Mouse (Mus musculus): ENCODE data around the gene Rgs2. TPM values are rescaled to one million over a fixed set of nuclear protein-coding genes. Genes with fewer than 3 reads are reported as not detected.

Gene Rgs2
- polyA plus RNA-seq, 1 experiment: 2.8 TPM

DNA sequence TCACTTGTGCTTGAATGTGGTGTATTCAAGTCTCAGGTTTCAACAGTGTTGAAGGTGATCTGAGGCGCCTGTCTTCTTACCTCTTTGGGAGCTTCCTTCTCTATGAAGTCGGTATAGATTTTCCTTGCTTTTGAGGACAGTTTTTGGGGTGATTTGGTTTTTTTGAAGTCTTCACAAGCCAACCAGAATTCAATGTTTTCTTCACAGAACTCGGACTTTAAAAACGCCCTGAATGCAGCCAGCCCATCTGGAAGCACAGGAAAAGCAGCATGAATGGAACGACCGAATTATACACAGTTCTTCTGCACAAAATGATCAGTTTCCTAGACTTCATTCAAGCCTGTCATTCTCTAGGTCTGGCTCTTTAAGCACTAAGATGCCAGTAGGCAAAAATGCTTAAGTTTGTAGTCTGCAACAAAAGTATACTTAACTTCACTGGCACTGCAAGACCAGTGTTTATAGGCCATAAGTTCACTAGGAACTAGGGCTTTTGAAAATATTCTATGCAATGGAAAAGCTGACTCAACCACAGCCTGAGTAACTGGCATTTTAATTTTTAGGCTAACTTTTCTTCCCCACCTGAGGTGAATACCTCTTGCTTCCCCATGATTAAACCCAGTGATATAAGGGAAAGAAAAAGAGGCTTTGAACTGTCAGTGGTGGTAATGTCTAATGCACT lies 1.8 kb downstream of the Rgs2 start:
- H3K4me1 ChIP-seq (ENCODE audit: control insufficient read depth, insufficient read depth, low read length): peaks cover 7% of the 10 kb centered on the region
- TF ChIP-seq POLR2A (IDR thresholded peaks at IDR 0.05; ENCODE audit: control insufficient read depth, low read depth, low read length) (no peak), CTCF (IDR thresholded peaks at IDR 0.05; ENCODE audit: control insufficient read depth, insufficient read depth, insufficient replicate concordance, low read depth, low read length) (no peak)
- H3K27ac ChIP-seq (ENCODE audit: control insufficient read depth, insufficient read depth, low read depth, low read length): no peak overlapping the region
- H3K4me3 ChIP-seq (ENCODE audit: control insufficient read depth, low read depth, low read length): no peak overlapping the region
- no peaks in the 10 kb centered on the region for H3K27me3 ChIP-seq (ENCODE audit: control insufficient read depth, insufficient read depth, low read length)
- no peaks in the 10 kb centered on the region for H3K36me3 ChIP-seq (ENCODE audit: control insufficient read depth, insufficient read depth, low read length)

DNA sequence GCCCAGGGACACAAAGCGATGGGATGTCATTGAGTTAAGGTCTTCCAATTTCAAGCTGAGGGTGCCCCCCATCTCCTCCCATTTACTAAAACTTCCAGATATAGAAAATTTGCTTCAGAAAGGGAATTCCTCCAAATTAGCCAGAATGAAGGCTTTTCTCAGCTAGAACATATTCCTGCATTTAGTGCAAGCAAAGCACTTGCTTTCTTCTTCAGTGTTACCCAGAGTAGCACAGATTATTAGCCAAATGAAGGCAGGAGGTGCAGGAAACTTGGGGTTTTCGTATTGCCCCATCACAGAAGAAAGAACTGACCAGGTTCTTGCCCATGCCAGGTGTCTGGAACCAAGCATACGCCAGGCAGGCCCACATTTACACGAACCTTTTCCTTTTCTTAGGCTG lies 3.7 kb downstream of the Rgs2 start:
- TF ChIP-seq POLR2A (IDR thresholded peaks at IDR 0.05; ENCODE audit: control insufficient read depth, low read depth, low read length) (no peak), CTCF (IDR thresholded peaks at IDR 0.05; ENCODE audit: control insufficient read depth, insufficient read depth, insufficient replicate concordance, low read depth, low read length) (no peak)
- no peak overlapping the region for H3K27ac ChIP-seq (ENCODE audit: control insufficient read depth, insufficient read depth, low read depth, low read length)

GRCm38 (mm10) chr1:143999371-143999920 lies 4.5 kb downstream of the Rgs2 start:
- Histone ChIP-seq H3K27me3 (ENCODE audit: control insufficient read depth, insufficient read depth, low read length) (no peaks in the 10 kb centered on the region), H3K4me3 (ENCODE audit: control insufficient read depth, low read depth, low read length) (no peak overlapping the region), H3K4me1 (ENCODE audit: control insufficient read depth, insufficient read depth, low read length) (peaks cover 4% of the 10 kb centered on the region; the same call in 1 of the 2 replicates), H3K27ac (ENCODE audit: control insufficient read depth, insufficient read depth, low read depth, low read length) (no peak overlapping the region), H3K36me3 (ENCODE audit: control insufficient read depth, insufficient read depth, low read length) (no peaks in the 10 kb centered on the region)
- TF ChIP-seq CTCF (IDR thresholded peaks at IDR 0.05; ENCODE audit: control insufficient read depth, insufficient read depth, insufficient replicate concordance, low read depth, low read length) (no peak), POLR2A (IDR thresholded peaks at IDR 0.05; ENCODE audit: control insufficient read depth, low read depth, low read length) (no peak)

More for the DNA sequence above, 3.7 kb downstream of the Rgs2 start:
- Histone ChIP-seq H3K4me3 (ENCODE audit: control insufficient read depth, low read depth, low read length) (no peak overlapping the region), H3K27me3 (ENCODE audit: control insufficient read depth, insufficient read depth, low read length) (no peaks in the 10 kb centered on the region), H3K4me1 (ENCODE audit: control insufficient read depth, insufficient read depth, low read length) (peaks cover 7% of the 10 kb centered on the region), H3K36me3 (ENCODE audit: control insufficient read depth, insufficient read depth, low read length) (no peaks in the 10 kb centered on the region)

- no peaks in the 10 kb centered on the region for H3K36me3 ChIP-seq (ENCODE audit: control insufficient read depth, insufficient read depth, low read length)
- H3K27ac ChIP-seq (ENCODE audit: control insufficient read depth, insufficient read depth, low read depth, low read length): no peak overlapping the region
- H3K4me3 ChIP-seq (ENCODE audit: control insufficient read depth, low read depth, low read length): no peak overlapping the region
- no peaks in the 10 kb centered on the region for H3K27me3 ChIP-seq (ENCODE audit: control insufficient read depth, insufficient read depth, low read length)
- TF ChIP-seq CTCF (IDR thresholded peaks at IDR 0.05; ENCODE audit: control insufficient read depth, insufficient read depth, insufficient replicate concordance, low read depth, low read length) (no peak), POLR2A (IDR thresholded peaks at IDR 0.05; ENCODE audit: control insufficient read depth, low read depth, low read length) (no peak)
- no peaks in the 10 kb centered on the region for H3K4me1 ChIP-seq (ENCODE audit: control insufficient read depth, insufficient read depth, low read length)
Measured at GRCm38 (mm10) chr1:143993026-143993425, 10.9 kb downstream of the Rgs2 start.

DNA sequence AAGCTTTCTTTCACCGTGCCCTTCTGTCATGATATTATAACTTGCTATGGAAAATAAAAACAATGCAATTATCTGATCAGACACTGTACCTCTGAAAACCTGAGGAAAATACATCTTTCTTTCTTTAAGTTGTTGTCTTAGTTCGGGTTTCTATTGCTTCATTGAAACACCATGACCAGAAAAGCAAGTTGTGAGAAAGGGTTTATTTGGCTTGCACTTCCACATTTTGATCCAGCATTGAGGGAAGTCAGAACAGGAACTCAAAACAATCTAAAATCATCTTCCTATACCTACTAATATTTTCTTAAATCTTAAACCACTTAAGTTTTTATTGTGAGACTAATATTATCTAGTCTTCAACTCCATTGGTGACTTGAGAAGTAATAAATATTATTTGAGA lies 11.4 kb downstream of the Rgs2 start:
- Histone ChIP-seq H3K4me3 (ENCODE audit: control insufficient read depth, low read depth, low read length) (no peak overlapping the region), H3K36me3 (ENCODE audit: control insufficient read depth, insufficient read depth, low read length) (no peaks in the 10 kb centered on the region), H3K27me3 (ENCODE audit: control insufficient read depth, insufficient read depth, low read length) (no peaks in the 10 kb centered on the region), H3K4me1 (ENCODE audit: control insufficient read depth, insufficient read depth, low read length) (no peaks in the 10 kb centered on the region), H3K27ac (ENCODE audit: control insufficient read depth, insufficient read depth, low read depth, low read length) (no peak overlapping the region)
- TF ChIP-seq POLR2A (IDR thresholded peaks at IDR 0.05; ENCODE audit: control insufficient read depth, low read depth, low read length): no peak
- no peak for TF ChIP-seq CTCF (IDR thresholded peaks at IDR 0.05; ENCODE audit: control insufficient read depth, insufficient read depth, insufficient replicate concordance, low read depth, low read length)

GRCm38 (mm10) chr1:143990263-143990662 lies 13.7 kb downstream of the Rgs2 start:
- Histone ChIP-seq H3K27ac (ENCODE audit: control insufficient read depth, insufficient read depth, low read depth, low read length) (no peak overlapping the region), H3K4me1 (ENCODE audit: control insufficient read depth, insufficient read depth, low read length) (no peaks in the 10 kb centered on the region), H3K4me3 (ENCODE audit: control insufficient read depth, low read depth, low read length) (no peak overlapping the region), H3K36me3 (ENCODE audit: control insufficient read depth, insufficient read depth, low read length) (no peaks in the 10 kb centered on the region), H3K27me3 (ENCODE audit: control insufficient read depth, insufficient read depth, low read length) (no peaks in the 10 kb centered on the region)
- TF ChIP-seq POLR2A (IDR thresholded peaks at IDR 0.05; ENCODE audit: control insufficient read depth, low read depth, low read length): no peak
- no peak for TF ChIP-seq CTCF (IDR thresholded peaks at IDR 0.05; ENCODE audit: control insufficient read depth, insufficient read depth, insufficient replicate concordance, low read depth, low read length)

DNA sequence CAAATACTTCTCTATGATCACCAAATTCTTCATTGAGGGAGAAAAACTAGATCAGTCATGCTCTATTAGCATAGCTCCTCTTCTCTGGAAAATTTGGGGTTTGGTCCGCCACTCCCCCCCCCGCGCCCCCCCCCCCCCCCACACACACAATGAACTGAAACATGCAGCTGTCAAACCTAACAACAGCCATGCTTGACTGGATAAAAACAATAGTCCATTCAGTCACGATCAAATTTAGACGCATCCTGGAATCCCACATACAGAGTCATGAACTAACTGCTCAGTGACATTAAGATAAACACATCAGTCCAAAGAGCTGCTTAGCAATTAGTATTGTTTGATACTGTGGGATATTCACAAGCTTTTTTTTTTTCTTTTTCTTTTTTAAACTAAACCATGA lies 14.2 kb downstream of the Rgs2 start:
- Histone ChIP-seq H3K36me3 (ENCODE audit: control insufficient read depth, insufficient read depth, low read length) (no peaks in the 10 kb centered on the region), H3K4me3 (ENCODE audit: control insufficient read depth, low read depth, low read length) (no peak overlapping the region), H3K4me1 (ENCODE audit: control insufficient read depth, insufficient read depth, low read length) (no peaks in the 10 kb centered on the region), H3K27ac (ENCODE audit: control insufficient read depth, insufficient read depth, low read depth, low read length) (no peak overlapping the region), H3K27me3 (ENCODE audit: control insufficient read depth, insufficient read depth, low read length) (no peaks in the 10 kb centered on the region)
- TF ChIP-seq POLR2A (IDR thresholded peaks at IDR 0.05; ENCODE audit: control insufficient read depth, low read depth, low read length) (no peak), CTCF (IDR thresholded peaks at IDR 0.05; ENCODE audit: control insufficient read depth, insufficient read depth, insufficient replicate concordance, low read depth, low read length) (no peak)

All from testis, adult 2 months (tissue).